Mouse (Mus musculus) adrenal gland, adult (tissue): ENCODE results near the gene Kif3a.

Source experiments
- DNase-seq, 2 experiments: peaks; one replicate each; pipeline ENCODE4 v3.0.0; 2022 to 2023; ENCODE audit warnings: low spot score in 1 of 2; ENCODE audit not compliant: inconsistent age in 2 of 2

Kif3a gene

DNA sequence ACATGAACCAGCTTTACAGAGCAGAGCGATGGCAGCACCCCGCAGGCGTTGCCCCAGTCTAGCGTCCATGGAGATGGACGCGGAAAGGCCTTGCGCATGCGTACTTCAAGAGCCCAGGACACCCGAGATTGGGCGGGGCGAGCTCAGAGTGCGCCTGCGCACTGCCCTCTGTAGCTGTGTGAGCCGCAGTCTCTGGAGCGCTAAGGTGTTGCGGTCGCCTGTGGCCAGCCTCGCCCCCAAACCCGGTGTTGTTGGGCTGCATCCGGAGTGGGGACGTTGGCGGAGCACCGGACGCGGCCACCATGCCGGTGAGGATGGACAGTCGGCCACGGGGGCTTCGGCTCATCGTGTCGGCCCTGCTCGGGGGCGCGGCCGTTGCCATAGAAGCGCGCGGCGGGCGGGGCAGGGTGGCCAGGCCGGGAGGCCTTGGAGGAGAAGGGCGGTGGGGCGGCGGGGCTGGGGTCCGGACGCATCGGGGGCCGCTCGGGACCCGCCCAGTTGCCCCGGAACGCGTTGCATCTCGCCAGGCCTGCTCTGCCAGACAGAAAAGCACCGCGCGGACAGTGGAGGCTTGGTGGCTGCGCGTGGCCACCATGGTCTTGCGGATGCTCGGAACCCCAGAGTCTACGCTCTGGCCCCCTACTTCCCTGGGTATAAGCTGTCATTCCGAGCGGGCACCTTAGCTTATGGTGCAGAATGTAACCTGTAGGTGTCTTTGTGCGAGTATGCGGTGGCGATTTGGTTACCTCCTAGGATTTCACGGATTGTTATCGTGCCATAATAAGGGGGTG is at the start of gene Kif3a:
Kif3a (plus strand) TSS at position 156 of the 791 bp plus-strand sequence.
- DNase-seq, result peak; percentile 96 to 98

- DNase-seq, result no peak
Observed at GRCm38 (mm10) chr11:53518759-53519158, 48.4 kb upstream of the Kif3a start.

DNA sequence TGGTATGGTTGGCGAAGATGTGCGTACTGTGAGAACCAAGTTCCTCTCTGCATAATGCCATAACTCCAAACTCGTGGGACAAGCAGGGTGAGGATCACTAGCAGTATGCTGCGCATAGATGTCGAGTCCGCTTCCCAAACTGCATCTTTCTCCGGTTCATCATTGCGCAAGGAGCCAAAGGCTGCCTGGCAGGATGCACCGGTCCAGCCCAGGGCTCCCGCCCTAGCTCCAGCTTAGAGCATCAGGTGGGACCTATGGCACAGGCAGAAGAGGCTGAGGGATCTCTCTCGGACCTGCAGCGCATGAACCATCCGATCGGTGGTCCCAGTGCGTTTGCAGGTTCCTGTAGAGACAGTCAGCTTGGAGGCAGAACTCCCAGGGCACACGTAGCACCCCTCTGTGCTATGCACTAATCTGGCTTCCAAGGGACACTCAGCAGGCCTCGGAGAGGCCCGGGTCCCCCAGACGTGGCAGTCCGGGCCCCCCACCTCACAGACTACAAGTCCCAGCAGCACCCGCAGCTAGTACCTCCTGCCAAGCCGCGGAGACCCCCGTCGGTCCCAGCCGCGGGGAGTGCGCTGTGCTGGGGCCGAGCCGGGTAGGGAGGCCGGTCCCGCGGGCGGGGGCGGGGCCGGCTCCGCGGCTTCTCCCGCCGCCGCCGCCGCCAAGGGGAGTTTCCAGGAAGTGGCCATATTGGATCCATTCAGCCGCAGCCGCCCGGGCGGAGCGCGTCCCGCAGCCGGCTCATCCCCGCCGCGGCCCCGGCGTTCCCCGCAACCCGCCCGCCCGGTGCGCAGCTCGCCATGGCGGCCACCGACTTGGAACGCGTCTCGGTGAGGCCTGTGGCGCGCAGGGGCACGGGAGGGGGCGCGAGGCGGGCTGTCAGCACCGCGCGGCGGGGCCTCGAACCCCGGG is 47.7 kb upstream of the Kif3a start, which contains the start of gene Sept8:
Sept8 (plus strand) TSS at position 51 of the 915 bp plus-strand sequence.
- DNase-seq, result peak; percentile 69 to 90

DNA sequence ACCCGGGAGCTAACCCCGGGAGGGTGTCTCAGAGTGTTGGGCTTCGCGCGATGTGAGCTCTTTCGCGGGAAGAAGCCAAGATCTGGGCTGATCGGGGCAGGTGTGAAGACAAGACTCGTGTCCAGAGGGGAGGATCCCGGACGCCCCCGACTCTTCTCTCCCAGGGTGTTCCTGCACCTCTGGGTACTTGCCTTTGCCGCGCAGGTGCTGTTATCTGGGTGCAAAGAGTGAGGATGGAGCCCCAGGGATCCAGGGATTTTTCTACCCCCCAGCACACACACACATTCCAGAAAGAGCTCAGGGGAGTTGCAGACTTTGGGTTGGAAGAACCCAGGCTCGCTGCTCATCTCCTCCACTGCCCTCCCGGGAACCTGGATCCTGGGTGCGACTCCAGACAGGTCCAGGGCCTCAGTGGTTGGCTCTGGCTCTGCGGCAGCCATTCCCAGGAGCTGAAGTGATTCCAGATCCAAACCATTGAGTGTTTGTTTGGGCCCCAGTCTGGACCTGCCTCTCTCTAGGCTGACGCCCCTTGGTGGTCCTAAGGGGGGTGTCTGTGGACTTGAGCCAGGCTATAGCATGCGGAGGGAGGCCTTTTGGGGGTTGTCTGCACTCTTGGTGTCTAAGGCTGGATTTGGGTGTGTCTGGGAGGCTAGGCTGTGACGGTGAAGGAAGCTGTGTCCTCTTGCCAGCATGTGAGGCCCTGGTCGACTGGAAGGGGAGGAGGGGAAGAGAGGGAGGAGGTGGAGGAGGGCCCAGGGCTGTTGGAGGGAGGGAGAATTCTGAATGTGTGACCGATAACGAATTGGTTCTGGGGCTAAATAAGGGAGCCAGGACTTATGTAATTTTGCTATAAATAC is 46.8 kb upstream of the Kif3a start:
- peak; percentile 60 to 81 for DNase-seq

DNA sequence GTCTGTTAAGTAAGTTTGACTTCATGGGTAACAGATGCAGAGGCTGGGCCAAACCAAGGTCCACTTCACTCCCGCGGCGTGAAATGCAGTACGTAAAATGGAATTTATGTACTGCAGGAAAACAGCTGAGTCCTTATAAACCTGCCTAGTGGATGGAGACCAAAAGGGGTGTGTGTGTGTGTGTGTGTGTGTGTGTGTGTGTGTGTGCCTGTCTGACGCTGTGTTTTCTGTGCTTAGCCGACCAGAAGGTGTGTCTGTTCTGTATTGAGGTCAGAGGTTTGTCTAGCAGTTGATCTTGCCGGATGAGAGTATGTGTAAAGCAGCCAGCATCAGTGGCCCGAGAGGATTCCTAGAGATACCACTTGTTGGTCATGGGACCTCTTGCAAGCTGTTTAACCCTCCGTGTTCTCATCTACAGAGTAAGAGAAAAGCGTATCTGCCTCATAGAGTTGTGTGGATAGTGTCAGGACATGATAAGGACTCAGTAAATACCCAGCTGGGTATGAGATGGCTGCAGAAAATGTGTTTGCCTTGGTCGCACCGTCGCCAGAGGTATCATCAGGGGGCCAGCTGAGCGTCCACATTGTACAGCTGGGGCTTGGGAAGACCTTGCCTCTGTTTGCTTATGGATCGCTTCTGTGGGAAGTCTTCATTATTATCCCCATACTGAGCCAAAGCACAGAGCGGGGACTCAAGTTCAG is 45.9 kb upstream of the Kif3a start:
- DNase-seq, result peak in 1 of 2 experiments; percentile 37

DNA sequence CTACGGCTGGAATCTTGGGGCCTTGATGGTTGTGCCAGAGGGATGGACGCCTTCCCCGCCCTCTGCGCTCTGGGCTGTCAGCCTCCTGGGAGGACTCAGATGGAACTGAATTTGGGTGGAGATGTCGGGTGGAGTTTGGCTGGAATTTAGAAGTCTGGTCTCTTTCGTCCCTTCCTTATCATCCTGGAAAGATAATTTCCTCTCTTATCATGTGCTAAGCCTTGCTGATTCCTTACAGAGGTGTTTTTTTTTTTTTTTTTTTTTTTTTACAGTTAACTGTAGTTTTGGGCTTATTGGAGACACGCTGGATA is 45.4 kb upstream of the Kif3a start:
- DNase-seq, result no peak

DNA sequence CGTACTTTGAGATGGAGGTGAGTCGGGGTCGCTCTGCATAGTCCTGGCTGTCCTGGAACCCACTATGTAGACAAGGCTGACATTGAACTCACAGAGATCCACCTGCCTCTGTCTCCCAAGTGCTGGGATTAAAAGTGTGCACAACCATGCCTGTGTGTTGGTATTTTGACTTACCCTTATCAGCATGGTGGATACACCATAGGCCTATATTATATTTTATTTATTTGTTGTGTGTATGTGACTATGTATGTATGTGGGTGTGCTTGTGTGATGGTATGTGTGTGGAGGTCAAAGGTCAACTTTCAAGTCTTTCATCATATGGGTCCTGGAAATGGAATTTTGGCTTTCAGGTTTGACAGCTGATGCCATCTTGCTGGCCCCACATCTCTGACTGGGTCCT is 44.8 kb upstream of the Kif3a start:
- DNase-seq, result no peak

DNA sequence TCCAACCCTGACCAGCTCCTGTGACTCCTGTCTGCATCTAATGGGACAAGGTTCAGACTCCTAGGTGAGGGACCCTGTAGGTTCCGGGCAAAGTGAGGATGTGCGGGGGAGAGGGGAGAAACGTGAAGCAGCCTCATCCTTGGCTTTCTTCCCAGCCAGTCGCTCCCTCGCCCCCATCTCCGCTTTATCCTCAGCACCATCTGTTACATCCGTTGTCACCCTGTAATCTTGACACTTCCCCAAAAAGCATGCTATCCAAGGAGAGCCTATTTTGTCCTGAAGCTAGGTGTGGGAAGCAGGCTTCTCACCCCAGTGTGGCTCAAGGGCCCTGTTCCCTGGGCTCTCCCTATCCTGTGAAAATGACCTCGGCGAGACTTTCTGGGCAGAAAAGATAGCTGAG is 44.2 kb upstream of the Kif3a start:
- no peak for DNase-seq

DNA sequence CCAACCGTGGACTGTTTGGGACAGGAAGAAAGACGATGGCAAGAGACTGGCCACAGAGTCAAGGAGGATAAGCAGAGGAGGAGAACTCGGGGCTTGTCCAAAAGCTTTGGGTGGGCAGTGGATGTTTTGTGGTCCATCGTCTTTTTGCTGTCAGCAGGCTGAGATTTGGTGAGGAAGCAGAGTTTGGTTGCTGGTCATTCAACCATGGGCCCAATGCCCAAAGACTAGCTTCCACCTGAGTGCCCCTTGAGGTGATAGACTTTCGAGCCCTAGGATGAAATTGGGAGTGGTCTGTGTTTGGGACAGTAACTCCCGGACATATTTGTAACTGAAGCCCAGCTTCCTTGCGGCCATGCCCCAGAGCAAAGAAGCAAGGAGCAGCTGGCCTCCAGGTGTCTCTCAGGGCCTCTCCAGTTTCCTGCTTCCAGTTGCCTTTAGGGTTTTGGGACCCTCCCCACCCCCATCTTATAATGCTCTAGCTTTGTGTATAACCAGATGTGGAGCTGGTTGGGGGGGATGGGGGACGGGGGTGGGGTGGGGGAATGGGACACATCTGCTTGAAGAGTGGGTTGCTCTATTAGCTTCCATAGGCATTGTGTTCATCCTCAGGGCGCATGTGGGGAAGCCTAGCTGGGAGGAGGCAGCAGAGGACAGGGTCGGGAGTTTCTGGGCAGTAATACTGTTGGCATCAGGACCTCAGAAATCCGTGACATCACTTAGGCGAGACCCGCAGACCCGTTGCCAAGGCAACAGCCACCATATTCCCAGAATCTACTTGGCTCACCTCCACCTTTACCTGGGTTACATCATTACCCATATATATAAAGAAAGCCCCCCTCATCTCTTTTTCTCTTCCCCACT is 43.4 kb upstream of the Kif3a start:
- no peak for DNase-seq

GRCm38 (mm10) chr11:53524905-53525304 is 42.3 kb upstream of the Kif3a start:
- DNase-seq, result peak in 1 of 2 experiments; percentile 54

- peak in 1 of 2 experiments; percentile 59 for DNase-seq
Observed at GRCm38 (mm10) chr11:53525461-53525860, 41.7 kb upstream of the Kif3a start.

GRCm38 (mm10) chr11:53528397-53529252 is 38.6 kb upstream of the Kif3a start:
- peak in 1 of 2 experiments; percentile 46 for DNase-seq

DNA sequence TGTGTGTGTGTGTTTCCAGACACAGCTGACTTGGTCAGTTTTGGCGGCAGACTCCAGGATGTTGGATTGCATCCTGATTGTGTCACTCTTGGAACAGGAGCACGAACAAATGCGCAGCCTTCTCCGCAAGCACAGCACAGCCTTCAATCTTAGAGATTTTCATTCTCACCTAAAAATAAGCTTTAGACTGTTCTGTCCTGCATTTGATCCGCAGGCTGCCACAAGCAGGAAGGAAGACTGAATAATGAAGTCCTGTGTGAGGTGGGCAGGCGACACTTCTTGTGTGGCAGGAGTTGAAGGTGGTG is 38.0 kb upstream of the Kif3a start:
- DNase-seq, result peak in 1 of 2 experiments; percentile 74

GRCm38 (mm10) chr11:53530001-53530400 is 37.2 kb upstream of the Kif3a start:
- DNase-seq, result no peak

GRCm38 (mm10) chr11:53531578-53532230 is 35.5 kb upstream of the Kif3a start:
- no peak for DNase-seq

DNA sequence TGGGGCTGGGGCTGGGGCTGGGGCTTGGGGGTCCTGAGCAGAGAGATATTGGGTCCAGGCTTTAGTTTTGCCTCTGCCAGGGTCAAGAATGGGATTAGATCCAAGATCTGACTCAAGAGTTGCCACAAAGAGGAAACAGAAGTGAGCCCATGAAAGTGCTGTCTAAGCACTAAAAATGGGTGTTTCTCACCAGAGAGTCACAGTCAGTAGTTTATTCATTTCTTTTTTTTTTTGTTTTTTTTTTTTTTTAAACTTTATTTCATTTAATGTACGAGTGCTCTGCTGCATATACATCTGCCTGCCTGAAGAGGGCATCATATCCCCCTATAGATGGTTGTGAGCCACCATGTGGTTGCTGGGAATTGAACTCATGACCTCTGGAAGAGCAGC is 35.0 kb upstream of the Kif3a start:
- no peak for DNase-seq

- DNase-seq, result peak in 1 of 2 experiments; percentile 48
Observed at GRCm38 (mm10) chr11:53539002-53539491, 28.1 kb upstream of the Kif3a start.

DNA sequence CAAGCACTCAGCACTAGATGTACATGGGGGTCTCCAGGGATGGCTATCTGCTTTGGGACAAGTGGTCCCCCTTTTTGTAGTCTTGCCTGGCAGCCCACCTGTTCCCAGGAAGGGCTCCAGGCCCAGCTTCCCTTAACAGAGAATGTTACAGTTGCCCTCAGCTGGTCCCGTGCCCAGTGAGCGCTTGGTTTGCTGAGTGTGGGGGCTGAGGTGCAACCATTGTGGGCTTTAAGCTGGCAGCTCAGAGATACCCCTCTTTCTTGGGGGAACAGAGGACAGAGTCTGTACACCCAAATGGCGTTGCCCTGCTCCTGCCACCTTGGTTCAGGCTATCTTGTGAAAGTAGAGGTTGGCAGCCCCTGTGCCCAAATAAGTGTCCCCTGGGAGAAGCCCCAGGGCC is 26.8 kb upstream of the Kif3a start:
- DNase-seq, result no peak
